ENCODE assay signal across 15 mouse cellular contexts in the genomic region with DNA sequence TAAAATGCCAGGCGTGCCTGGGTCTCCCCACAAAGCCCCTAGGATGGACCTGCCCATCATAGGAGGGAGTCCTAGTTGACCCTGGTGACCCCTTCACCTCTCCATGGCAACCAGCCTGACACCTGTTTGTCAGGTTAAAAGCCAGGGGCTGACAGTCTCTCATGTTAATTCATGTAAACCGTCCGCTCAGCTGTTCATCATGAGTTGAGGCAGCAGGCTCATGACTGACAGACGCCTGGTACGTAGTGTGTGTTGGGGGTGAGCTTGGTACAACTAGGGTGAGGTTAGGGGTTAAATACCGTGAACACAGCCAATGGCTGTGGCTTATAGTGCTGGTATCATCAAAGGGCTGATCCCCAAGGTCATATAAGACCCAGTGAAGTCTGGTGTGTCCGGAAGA. TPM values are rescaled to one million over a fixed set of nuclear protein-coding genes. Genes with fewer than 3 reads are reported as not detected.
DNase-seq lines count a peak whose midpoint lies in the region; ATAC-seq and TF ChIP-seq lines count a peak whose summit lies in the region.
"Had no signal": no experiment of that assay in that cellular context is flagged by ENCODE, and none has a peak within 500 bp of the region (broad histone marks: within the 10 kb centered on the region; RNA-seq: fewer than 3 reads in every experiment).

No protein-coding gene starts in this region.

- H3K36me3 ChIP-seq in hindbrain, embryonic 10.5 days = no peaks in the 10 kb centered on the region
- no peaks in the 10 kb centered on the region for H3K36me3 ChIP-seq in hindbrain, embryonic 14.5 days (replicated peaks; ENCODE audit: control insufficient read depth, insufficient read depth)
- H3K36me3 ChIP-seq in hindbrain, embryonic 11.5 days (ENCODE audit: control insufficient read depth, insufficient read depth, low read length) = no peaks in the 10 kb centered on the region
- no peaks in the 10 kb centered on the region for H3K36me3 ChIP-seq in midbrain, embryonic 14.5 days (ENCODE audit: control insufficient read depth, insufficient read depth, low read length)
- H3K36me3 ChIP-seq in lung, postnatal 0 days (ENCODE audit: insufficient read depth, low read length) = no peaks in the 10 kb centered on the region
- H3K36me3 ChIP-seq: embryonic facial prominence, embryonic 13.5 days; forebrain, embryonic 15.5 days; liver, embryonic 13.5 days had no signal

- peaks cover 79% of the 10 kb centered on the region for H3K27me3 ChIP-seq in hindbrain, embryonic 10.5 days (ENCODE audit: insufficient read depth, poor library complexity, severe bottlenecking)
- peaks cover 41% of the 10 kb centered on the region for H3K27me3 ChIP-seq in hindbrain, embryonic 14.5 days (ENCODE audit: control insufficient read depth, insufficient read depth, low read length)
- H3K27me3 ChIP-seq in hindbrain, embryonic 11.5 days (ENCODE audit: control insufficient read depth, insufficient read depth, low read length) = peaks cover 36% of the 10 kb centered on the region
- H3K27me3 ChIP-seq in midbrain, embryonic 14.5 days (ENCODE audit: control insufficient read depth, insufficient read depth, low read length) = peaks cover 20% of the 10 kb centered on the region; the same call in 1 of the 2 replicates
- no peaks in the 10 kb centered on the region for H3K27me3 ChIP-seq in lung, postnatal 0 days (replicated peaks; ENCODE audit: insufficient read depth, low read length)
- H3K27me3 ChIP-seq: embryonic facial prominence, embryonic 13.5 days; forebrain, embryonic 15.5 days; liver, embryonic 13.5 days had no signal

- no peak overlapping the region for H3K9ac ChIP-seq in hindbrain, embryonic 14.5 days
- H3K9ac ChIP-seq in hindbrain, embryonic 11.5 days (ENCODE audit: low read depth, low read length) = no peak overlapping the region
- H3K9ac ChIP-seq in midbrain, embryonic 14.5 days (replicated peaks; ENCODE audit: low read length) = no peak overlapping the region
- no peak overlapping the region for H3K9ac ChIP-seq in lung, postnatal 0 days (replicated peaks; ENCODE audit: low read depth)
- H3K9ac ChIP-seq: embryonic facial prominence, embryonic 13.5 days; forebrain, embryonic 15.5 days; liver, embryonic 13.5 days had no signal

- peak; percentile 76 for DNase-seq in hindbrain, embryonic 10.5 days (ENCODE audit: low spot score)
- DNase-seq in hindbrain, embryonic 14.5 days (ENCODE audit: low spot score) = no peak
- DNase-seq in R1 (ENCODE audit: low read depth, low spot score) = peak; percentile 48
- DNase-seq in hindbrain, embryonic 11.5 days (ENCODE audit: low spot score) = peak; percentile 60
- DNase-seq in midbrain, embryonic 14.5 days = no peak
- DNase-seq in lung, postnatal 0 days (ENCODE audit: low spot score) = no peak
- no peak for DNase-seq in ovary, postnatal 10 days (ENCODE audit: low spot score)
- DNase-seq in left cerebral cortex, adult 11 months (ENCODE audit: low spot score) = no peak
- DNase-seq: B cell, adult 2 months; gastrocnemius, postnatal 14 days; liver, embryonic 13.5 days had no signal

- no peak for ATAC-seq in hindbrain, embryonic 14.5 days (ENCODE audit: low FRiP score)
- ATAC-seq in hindbrain, embryonic 11.5 days (ENCODE audit: low FRiP score) = peak; percentile 58; the same call in 1 of the 2 replicates
- peak; percentile 11; the same call in 1 of the 2 replicates for ATAC-seq in midbrain, embryonic 14.5 days (ENCODE audit: low FRiP score, low TSS enrichment)
- no peak for ATAC-seq in lung, postnatal 0 days
- ATAC-seq: activated CD4-positive, CD25-positive, alpha-beta regulatory T cell, adult 4 months had no signal

- 0 out of 2 replicates have a peak overlapping the region, but pooled peaks have one; percentile 4 for H3K4me3 ChIP-seq in hindbrain, embryonic 10.5 days
- no peak overlapping the region for H3K4me3 ChIP-seq in hindbrain, embryonic 14.5 days (replicated peaks; ENCODE audit: low read length)
- no peak overlapping the region for H3K4me3 ChIP-seq in hindbrain, embryonic 11.5 days (ENCODE audit: low read depth, low read length)
- H3K4me3 ChIP-seq in midbrain, embryonic 14.5 days (replicated peaks; ENCODE audit: low read depth, low read length) = no peak overlapping the region
- no peak overlapping the region for H3K4me3 ChIP-seq in lung, postnatal 0 days (ENCODE audit: low read depth, low read length)
- H3K4me3 ChIP-seq: embryonic facial prominence, embryonic 13.5 days; forebrain, embryonic 15.5 days; liver, embryonic 13.5 days had no signal

- no peak for TF ChIP-seq CTCF in lung, postnatal 0 days (IDR thresholded peaks at IDR 0.05)

- no peak overlapping the region for H3K4me2 ChIP-seq in hindbrain, embryonic 14.5 days (replicated peaks)
- no peak overlapping the region for H3K4me2 ChIP-seq in hindbrain, embryonic 11.5 days (replicated peaks; ENCODE audit: low read depth, low read length)
- no peak overlapping the region for H3K4me2 ChIP-seq in midbrain, embryonic 14.5 days (ENCODE audit: low read length)
- no peak overlapping the region for H3K4me2 ChIP-seq in lung, postnatal 0 days (replicated peaks; ENCODE audit: low read depth, low read length)
- H3K4me2 ChIP-seq: embryonic facial prominence, embryonic 13.5 days; forebrain, embryonic 15.5 days; heart, embryonic 11.5 days; liver, embryonic 13.5 days had no signal

- H3K27ac ChIP-seq in hindbrain, embryonic 10.5 days = peak overlapping the region; percentile 74
- no peak overlapping the region for H3K27ac ChIP-seq in hindbrain, embryonic 14.5 days
- peak overlapping the region; percentile 69 for H3K27ac ChIP-seq in hindbrain, embryonic 11.5 days (ENCODE audit: low read depth, low read length)
- H3K27ac ChIP-seq in midbrain, embryonic 14.5 days (replicated peaks; ENCODE audit: low read depth, low read length) = no peak overlapping the region
- no peak overlapping the region for H3K27ac ChIP-seq in lung, postnatal 0 days (ENCODE audit: low read length)
- H3K27ac ChIP-seq: embryonic facial prominence, embryonic 13.5 days; forebrain, embryonic 15.5 days; liver, embryonic 13.5 days had no signal

- peaks cover 66% of the 10 kb centered on the region for H3K4me1 ChIP-seq in hindbrain, embryonic 10.5 days (replicated peaks)
- peaks cover 18% of the 10 kb centered on the region for H3K4me1 ChIP-seq in hindbrain, embryonic 14.5 days (replicated peaks; ENCODE audit: control insufficient read depth, insufficient read depth, low read length)
- H3K4me1 ChIP-seq in hindbrain, embryonic 11.5 days (replicated peaks; ENCODE audit: control insufficient read depth, insufficient read depth, low read length) = peaks cover 26% of the 10 kb centered on the region
- H3K4me1 ChIP-seq in midbrain, embryonic 14.5 days (ENCODE audit: control insufficient read depth, insufficient read depth, low read length) = peaks cover 23% of the 10 kb centered on the region
- no peaks in the 10 kb centered on the region for H3K4me1 ChIP-seq in lung, postnatal 0 days (ENCODE audit: insufficient read depth, low read depth, low read length)

- TF ChIP-seq EP300 in lung, postnatal 0 days (IDR thresholded peaks at IDR 0.05) = no peak

- H3K9me3 ChIP-seq in hindbrain, embryonic 10.5 days = no peaks in the 10 kb centered on the region
- H3K9me3 ChIP-seq in hindbrain, embryonic 14.5 days (ENCODE audit: control insufficient read depth, low read length) = 0 out of 2 replicates have a peak, but pooled peaks cover 4% of the 10 kb centered on the region
- no peaks in the 10 kb centered on the region for H3K9me3 ChIP-seq in hindbrain, embryonic 11.5 days (ENCODE audit: control insufficient read depth, low read length)
- H3K9me3 ChIP-seq in midbrain, embryonic 14.5 days (ENCODE audit: control insufficient read depth, low read length) = no peaks in the 10 kb centered on the region
- no peaks in the 10 kb centered on the region for H3K9me3 ChIP-seq in lung, postnatal 0 days (ENCODE audit: low read length)
- H3K9me3 ChIP-seq: embryonic facial prominence, embryonic 13.5 days; forebrain, embryonic 15.5 days; liver, embryonic 13.5 days had no signal

- WGBS in hindbrain, embryonic 10.5 days = 39% methylated on average over 7 of the region's 7 CpGs
- WGBS in hindbrain, embryonic 14.5 days = 24% methylated on average over 7 of the region's 7 CpGs
- WGBS in hindbrain, embryonic 11.5 days = 30% methylated on average over 7 of the region's 7 CpGs
- WGBS in midbrain, embryonic 14.5 days = 22% methylated on average over 7 of the region's 7 CpGs
- WGBS in lung, postnatal 0 days = 74% methylated on average over 7 of the region's 7 CpGs

RNA-seq across cellular contexts. Expression of a gene that starts 59.7 kb away (rescaled TPM):
- polyA plus RNA-seq in hindbrain, embryonic 10.5 days (2016; fragmentation: Nextera tagmentation; extraction: Ambion mirVana) = 83.8 and 87.8 TPM in 2 replicates
- polyA plus RNA-seq in hindbrain, embryonic 14.5 days (2014; fragmentation: Nextera tagmentation; extraction: Ambion mirVana) = 125 TPM in 2 replicates
- polyA plus RNA-seq in hindbrain, embryonic 11.5 days (2014; fragmentation: Nextera tagmentation; extraction: Ambion mirVana) = 104 and 115 TPM in 2 replicates
- 90.9 and 93.8 TPM in 2 replicates for polyA plus RNA-seq in midbrain, embryonic 14.5 days (2014; fragmentation: Nextera tagmentation; extraction: Ambion mirVana)
- polyA plus RNA-seq in lung, postnatal 0 days (2015; fragmentation: Nextera tagmentation; extraction: Ambion mirVana) = 10.8 and 13.6 TPM in 2 replicates

Comparison
In these comparisons a context has a peak if more than half of its experiments do, and no peak if none do; other contexts are left out.
1. DNase-seq: peak in hindbrain, embryonic 10.5 days (single experiment), R1 (single experiment) and hindbrain, embryonic 11.5 days (single experiment); none in hindbrain, embryonic 14.5 days (single experiment), midbrain, embryonic 14.5 days (single experiment), lung, postnatal 0 days (single experiment), ovary, postnatal 10 days (single experiment) and left cerebral cortex, adult 11 months (single experiment).
2. H3K27ac ChIP-seq: peak in hindbrain, embryonic 10.5 days (single experiment) and hindbrain, embryonic 11.5 days (single experiment); none in hindbrain, embryonic 14.5 days (single experiment), midbrain, embryonic 14.5 days (single experiment) and lung, postnatal 0 days (single experiment).
3. ATAC-seq: peak in hindbrain, embryonic 11.5 days (single experiment) and midbrain, embryonic 14.5 days (single experiment); none in hindbrain, embryonic 14.5 days (single experiment) and lung, postnatal 0 days (single experiment).